Mouse (Mus musculus): ENCODE results near the gene Rab30.

- TF ChIP-seq POLR2A (IDR thresholded peaks at IDR 0.05; ENCODE audit: extremely low read depth, insufficient read depth, low read length) (no peak), CTCF (IDR thresholded peaks at IDR 0.05; ENCODE audit: extremely low read depth, insufficient read depth, low read length) (no peak)
Observed at GRCm38 (mm10) chr7:92782511-92782910, 41.1 kb downstream of the Rab30 start.
